Mouse (Mus musculus): ENCODE measurements around the gene Gm12789.
"Not testable (repeated sequence)": the region's sequence is repeated elsewhere in the genome, so short reads cannot be mapped to it uniquely, and the experiment has no call there.

Gm12789 gene

GRCm38 (mm10) chr4:101986326-101986725 lies at the start of gene Gm12789:
Gene Gm12789 (plus strand): TSS chr4:101986626.
- not testable (repeated sequence) for DNase-seq (ENCODE audit: low read depth, low spot score)

DNA sequence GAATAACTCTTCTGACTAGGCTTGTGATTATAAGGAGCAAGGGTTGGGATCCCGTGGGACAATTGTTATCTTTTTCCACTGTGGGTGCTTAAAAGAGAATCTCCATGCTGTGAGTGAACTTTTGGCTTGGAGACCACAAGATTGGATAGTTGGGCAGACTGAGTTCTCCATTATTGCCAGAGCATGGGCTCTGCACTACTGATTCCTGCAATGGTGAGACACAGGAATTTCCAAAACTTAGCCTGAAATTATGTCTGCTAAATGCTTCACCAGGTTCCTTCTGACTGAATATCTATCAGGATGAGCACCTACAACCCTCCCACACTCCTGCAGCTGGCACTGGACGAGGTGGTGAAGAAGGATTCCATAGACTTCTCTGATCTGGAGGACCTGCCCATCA lies 46.3 kb upstream of the Gm12789 start, which contains the start of gene Gm12794:
Gm12794 (plus strand) TSS at position 301 of the 400 bp plus-strand sequence.
- DNase-seq (ENCODE audit: low read depth, low spot score), result not testable (repeated sequence)

- not testable (repeated sequence) for DNase-seq (ENCODE audit: low read depth, low spot score)
Observed at GRCm38 (mm10) chr4:101980949-101981348, 5.5 kb upstream of the Gm12789 start, which contains the start of gene Gm12790. Gene Gm12790 (minus strand): TSS chr4:101981049.

DNA sequence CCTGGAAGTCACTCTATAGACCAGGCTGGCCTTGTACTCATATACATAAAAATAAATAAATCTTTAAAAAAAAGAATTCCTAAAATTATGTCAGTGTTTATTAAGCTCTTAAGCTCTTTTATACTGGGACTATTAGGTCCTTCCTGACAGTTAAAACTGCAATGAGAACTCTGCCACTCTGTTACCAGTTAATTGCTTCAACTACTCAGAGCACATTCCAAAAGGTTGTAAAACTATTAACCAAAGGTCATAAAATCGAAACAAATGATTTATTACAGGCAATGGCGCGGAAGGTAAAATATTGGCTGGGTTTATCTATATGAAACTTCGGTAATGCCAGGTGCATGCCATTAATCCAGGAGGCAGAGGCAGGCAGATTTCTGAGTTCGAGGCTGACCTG lies 748 bp upstream of the Gm12789 start:
- DNase-seq (ENCODE audit: low read depth, low spot score), result no peak

GRCm38 (mm10) chr4:101997426-101997825 lies 11.0 kb downstream of the Gm12789 start:
- DNase-seq (ENCODE audit: low read depth, low spot score), result no peak

DNA sequence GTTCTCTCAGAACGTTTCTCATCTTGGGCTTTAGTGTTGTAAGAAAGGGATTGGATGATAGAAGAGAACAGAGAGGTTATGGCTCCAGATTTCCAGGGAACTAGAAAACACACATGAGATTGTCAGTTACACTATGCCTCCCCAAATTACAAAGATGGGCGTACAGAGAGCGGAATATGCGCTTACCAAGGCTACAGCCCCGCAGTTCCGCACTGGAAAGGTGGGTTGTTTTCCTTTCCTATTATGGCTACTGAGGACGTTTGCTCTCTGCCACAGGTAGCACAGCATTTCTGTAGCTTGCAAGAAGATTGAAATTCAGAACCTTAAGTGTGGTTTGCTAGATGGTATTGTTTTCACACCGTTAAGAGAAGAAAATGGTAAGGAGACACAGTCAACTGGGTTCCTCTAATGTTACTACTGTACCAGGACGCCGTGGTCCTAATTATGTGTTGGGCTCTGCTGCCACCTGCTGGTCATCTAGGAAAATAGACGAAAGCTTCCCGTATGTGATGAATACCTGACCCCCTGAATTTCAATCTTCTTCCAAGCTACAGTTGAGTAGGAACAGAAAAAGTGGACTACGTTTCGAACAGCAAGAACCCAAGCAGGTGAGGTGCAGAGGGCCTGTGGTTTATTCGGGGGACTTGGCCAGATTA lies 12.0 kb downstream of the Gm12789 start:
- DNase-seq (ENCODE audit: low read depth, low spot score), result peak; percentile 86

DNA sequence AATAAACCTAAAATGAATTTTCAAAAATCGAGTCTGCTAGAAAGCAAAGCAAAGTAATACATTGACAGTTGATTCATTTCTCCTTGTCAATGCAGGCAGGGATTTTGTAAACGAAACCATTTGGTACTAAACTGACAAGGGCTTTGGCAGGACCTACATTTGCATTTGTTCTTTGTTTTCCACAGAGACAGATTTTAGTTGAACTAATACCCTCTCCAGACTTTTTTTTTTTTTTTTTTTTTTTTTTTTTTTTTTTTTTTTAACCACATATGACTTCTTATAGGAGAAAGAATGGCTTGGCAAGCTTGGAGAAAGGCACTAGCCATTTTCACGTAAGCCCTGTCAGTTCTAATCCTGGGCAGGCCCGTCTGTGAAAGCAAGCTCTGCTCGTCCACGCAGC lies 40.2 kb downstream of the Gm12789 start:
- DNase-seq (ENCODE audit: low read depth, low spot score), result no peak

All from brain, adult 2 months (tissue).